Comparison of ENCODE assay signal across 13 mouse cellular contexts in the genomic region with DNA sequence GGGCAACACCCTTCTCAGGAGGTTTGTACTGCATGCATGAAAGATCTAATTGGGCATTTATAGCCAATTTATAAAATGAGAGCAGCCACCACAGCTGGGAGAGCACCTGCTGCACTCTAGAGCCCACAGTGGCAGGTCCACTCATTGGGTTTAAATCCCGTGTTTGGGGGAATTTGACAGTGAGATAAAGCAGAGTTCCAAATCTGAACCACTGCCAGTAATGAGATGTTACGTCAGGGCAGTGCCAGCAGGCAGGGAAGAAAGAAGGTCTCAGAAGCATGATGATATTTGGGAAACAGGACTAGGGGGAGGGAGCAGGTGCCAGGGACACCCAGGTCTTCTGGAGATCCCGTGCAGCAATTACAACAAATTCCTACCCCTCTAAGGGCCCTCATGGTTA.
A peak's percentile ranks its signal among the peaks of the same experiment; 100 is the strongest.
DNase-seq lines count a peak whose midpoint lies in the region; ATAC-seq and TF ChIP-seq lines count a peak whose summit lies in the region.
"Had no signal": no experiment of that assay in that cellular context is flagged by ENCODE, and none has a peak within 500 bp of the region (broad histone marks: within the 10 kb centered on the region; RNA-seq: fewer than 3 reads in every experiment).

No protein-coding gene starts in this region.

- ATAC-seq in forebrain, embryonic 13.5 days: peak; percentile 33; the same call in 1 of the 2 replicates
- no peak for ATAC-seq in forebrain, embryonic 11.5 days (replicated peaks; ENCODE audit: low FRiP score)
- ATAC-seq in embryonic facial prominence, embryonic 15.5 days (ENCODE audit: insufficient number of reproducible peaks, low FRiP score, low TSS enrichment, low read depth): 0 out of 2 replicates have a peak, but pooled peaks have one; percentile 44

- no peak for TF ChIP-seq CTCF in left cerebral cortex, adult 2 months (IDR thresholded peaks at IDR 0.05)
- TF ChIP-seq CTCF in brain, embryonic 14.5 days (IDR thresholded peaks at IDR 0.05; ENCODE audit: borderline replicate concordance, extremely low read depth, insufficient read depth, insufficient read length): no peak

- 41% methylated on average over 3 of the region's 3 CpGs for WGBS in forebrain, embryonic 13.5 days
- WGBS in forebrain, embryonic 11.5 days: 71% methylated on average over 3 of the region's 3 CpGs
- WGBS in embryonic facial prominence, embryonic 15.5 days: 57% methylated on average over 3 of the region's 3 CpGs

- DNase-seq in forebrain, embryonic 11.5 days (ENCODE audit: low spot score): no peak
- DNase-seq in left cerebral cortex, adult 2 months (ENCODE audit: extremely low spot score in 1 of 2, low spot score in 2 of 2): no peak
- DNase-seq in left cerebral cortex, adult 18-20 months (ENCODE audit: low spot score in 2 of 2): no peak
- peak; percentile 68 for DNase-seq in brain, embryonic 14.5 days (ENCODE audit: low read depth)
- no peak for DNase-seq in heart, postnatal 25 days (ENCODE audit: low spot score)
- DNase-seq: kidney, adult 18-20 months; kidney, postnatal 14 days; left cerebral cortex, postnatal 4 days; liver, embryonic 13.5 days had no signal

- no peaks in the 10 kb centered on the region for H3K27me3 ChIP-seq in forebrain, embryonic 13.5 days
- no peaks in the 10 kb centered on the region for H3K27me3 ChIP-seq in forebrain, embryonic 11.5 days (ENCODE audit: control insufficient read depth, insufficient read depth, low read length)
- H3K27me3 ChIP-seq in embryonic facial prominence, embryonic 15.5 days: no peaks in the 10 kb centered on the region
- H3K27me3 ChIP-seq: heart, embryonic 12.5 days; liver, embryonic 13.5 days had no signal

- intact Hi-C loops in left cerebral cortex, adult 2 months (cut with DNase I): loop anchor here (5.0 kb wide), 3 partner anchors 81 to 1286 kb away; no protein-coding TSS in a partner anchor
- intact Hi-C loops in heart, postnatal 25 days (cut with DNase I): no loop called here

- no peaks in the 10 kb centered on the region for H3K9me3 ChIP-seq in forebrain, embryonic 13.5 days (replicated peaks)
- no peaks in the 10 kb centered on the region for H3K9me3 ChIP-seq in forebrain, embryonic 11.5 days (ENCODE audit: control insufficient read depth, low read length)
- H3K9me3 ChIP-seq in embryonic facial prominence, embryonic 15.5 days (replicated peaks): no peaks in the 10 kb centered on the region
- H3K9me3 ChIP-seq: heart, embryonic 12.5 days; liver, embryonic 13.5 days had no signal

- H3K27ac ChIP-seq in forebrain, embryonic 13.5 days: no peak overlapping the region
- H3K27ac ChIP-seq in forebrain, embryonic 11.5 days (ENCODE audit: low read depth, low read length): no peak overlapping the region
- H3K27ac ChIP-seq in left cerebral cortex, adult 2 months: peak overlapping the region; percentile 44
- no peak overlapping the region for H3K27ac ChIP-seq in embryonic facial prominence, embryonic 15.5 days (replicated peaks)
- H3K27ac ChIP-seq: liver, embryonic 13.5 days had no signal

- no peak overlapping the region for H3K4me2 ChIP-seq in forebrain, embryonic 13.5 days
- no peak overlapping the region for H3K4me2 ChIP-seq in forebrain, embryonic 11.5 days (ENCODE audit: low read depth, low read length, severe bottlenecking)
- H3K4me2 ChIP-seq in embryonic facial prominence, embryonic 15.5 days (replicated peaks): no peak overlapping the region
- H3K4me2 ChIP-seq: heart, embryonic 12.5 days; liver, embryonic 13.5 days had no signal

- no peak for TF ChIP-seq POLR2A in brain, embryonic 14.5 days (IDR thresholded peaks at IDR 0.05; ENCODE audit: borderline replicate concordance, extremely low read depth, insufficient read depth, insufficient read length, poor library complexity, severe bottlenecking)

- H3K9ac ChIP-seq in forebrain, embryonic 13.5 days: no peak overlapping the region
- H3K9ac ChIP-seq in forebrain, embryonic 11.5 days (ENCODE audit: low read length): no peak overlapping the region
- no peak overlapping the region for H3K9ac ChIP-seq in embryonic facial prominence, embryonic 15.5 days
- H3K9ac ChIP-seq: heart, embryonic 12.5 days; liver, embryonic 13.5 days had no signal

- no peak overlapping the region for H3K4me3 ChIP-seq in forebrain, embryonic 13.5 days
- no peak overlapping the region for H3K4me3 ChIP-seq in forebrain, embryonic 11.5 days (ENCODE audit: low read depth, low read length)
- no peak overlapping the region for H3K4me3 ChIP-seq in left cerebral cortex, adult 2 months
- no peak overlapping the region for H3K4me3 ChIP-seq in embryonic facial prominence, embryonic 15.5 days (replicated peaks)
- H3K4me3 ChIP-seq: heart, embryonic 12.5 days; liver, embryonic 13.5 days; myocyte had no signal

- H3K36me3 ChIP-seq in forebrain, embryonic 13.5 days (ENCODE audit: poor library complexity, severe bottlenecking): no peaks in the 10 kb centered on the region
- no peaks in the 10 kb centered on the region for H3K36me3 ChIP-seq in forebrain, embryonic 11.5 days (ENCODE audit: control insufficient read depth, insufficient read depth, low read length)
- no peaks in the 10 kb centered on the region for H3K36me3 ChIP-seq in embryonic facial prominence, embryonic 15.5 days
- H3K36me3 ChIP-seq: heart, embryonic 12.5 days; liver, embryonic 13.5 days had no signal

- H3K4me1 ChIP-seq in forebrain, embryonic 13.5 days: peaks cover 17% of the 10 kb centered on the region; the same call in 1 of the 2 replicates
- H3K4me1 ChIP-seq in forebrain, embryonic 11.5 days (replicated peaks; ENCODE audit: control insufficient read depth, insufficient read depth, low read length): no peaks in the 10 kb centered on the region
- no peaks in the 10 kb centered on the region; the same call in 1 of the 2 replicates for H3K4me1 ChIP-seq in embryonic facial prominence, embryonic 15.5 days
- H3K4me1 ChIP-seq: heart, embryonic 12.5 days; liver, embryonic 13.5 days had no signal
